Mouse (Mus musculus): ENCODE measurements around the gene Vps11.

DNA sequence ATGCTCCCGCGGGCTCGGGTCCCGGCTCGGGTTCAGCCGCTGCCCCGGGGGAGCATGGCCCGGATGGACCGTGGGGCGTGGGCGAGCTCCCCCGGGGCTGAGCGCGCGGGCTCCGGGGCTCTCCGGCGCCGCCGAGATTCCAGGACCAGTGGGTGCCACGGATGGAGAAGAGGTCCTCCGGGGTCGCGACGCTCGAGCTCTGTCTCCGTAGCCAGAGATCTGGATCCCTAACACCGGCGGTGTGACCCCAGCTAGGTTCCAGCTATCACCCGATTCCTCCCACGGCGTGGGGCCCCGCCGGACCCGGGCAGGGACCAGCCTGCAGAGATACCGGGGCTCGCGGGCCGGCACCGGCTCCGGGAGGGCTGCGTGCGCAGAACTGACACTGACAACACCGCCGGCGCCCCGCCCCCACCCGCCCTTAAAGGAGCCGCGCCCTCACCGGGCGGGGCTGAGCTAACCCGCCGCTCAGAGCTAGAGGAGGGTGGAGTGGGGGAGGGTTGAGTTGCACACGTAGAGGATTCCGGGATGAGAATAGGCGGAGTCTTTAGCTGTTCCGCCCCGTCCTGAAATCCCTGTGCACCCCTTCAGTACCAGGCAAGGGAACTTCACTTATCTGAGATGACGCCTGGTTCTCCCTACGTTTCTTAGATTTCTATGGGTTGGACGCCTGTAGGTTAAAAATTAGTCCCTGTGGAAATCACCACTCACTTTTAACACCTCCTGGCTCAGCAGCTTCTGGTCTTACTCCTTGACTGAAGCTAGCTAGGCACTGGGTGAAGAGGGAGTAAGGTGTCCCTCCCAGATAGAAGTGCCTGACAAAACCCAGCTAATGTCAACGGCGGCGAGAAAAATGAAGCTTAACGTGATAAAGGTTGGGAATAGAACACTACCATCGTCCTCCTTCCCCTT, 41.3 kb downstream of the Vps11 start, which contains the start of gene C2cd2l:
- TF ChIP-seq CTCF (IDR thresholded peaks at IDR 0.05; ENCODE audit: borderline replicate concordance, insufficient read depth, low read length) (no peak), POLR2A (IDR thresholded peaks at IDR 0.05; ENCODE audit: low read depth, low read length) (peak; percentile 78)
